Mouse (Mus musculus): ENCODE results near the gene Gm38392. TPM values are rescaled to one million over a fixed set of nuclear protein-coding genes. Genes with fewer than 3 reads are reported as not detected.

Gm38392 gene
- polyA plus RNA-seq, 1 experiment = 0.22 TPM

GRCm38 (mm10) chr3:88207451-88208100, 79.4 kb downstream of the Gm38392 start:
- TF ChIP-seq CTCF (conservative IDR thresholded peaks at IDR 0.05; ENCODE audit: insufficient read depth, insufficient read length, low read depth, low read length) = no peak
- TF ChIP-seq POLR2A (IDR thresholded peaks at IDR 0.05; ENCODE audit: low read depth, low read length) = no peak
- no peaks in the 10 kb centered on the region for H3K4me1 ChIP-seq (ENCODE audit: control insufficient read depth, insufficient read depth, low read length)
- H3K36me3 ChIP-seq (ENCODE audit: control insufficient read depth, insufficient read depth, low read length) = no peaks in the 10 kb centered on the region
- no peak overlapping the region for H3K4me3 ChIP-seq (ENCODE audit: insufficient read depth, low read depth, low read length)
- DNase-seq = no peak
- 7% methylated on average over 15 of the region's 15 CpGs for WGBS
- peaks cover 3% of the 10 kb centered on the region; the same call in 1 of the 2 replicates for H3K27me3 ChIP-seq (replicated peaks; ENCODE audit: control insufficient read depth, insufficient read depth, low read length)
- H3K27ac ChIP-seq (ENCODE audit: insufficient read depth, low read depth, low read length) = no peak overlapping the region

- WGBS = 2% methylated on average over 14 of the region's 14 CpGs
- H3K4me3 ChIP-seq (ENCODE audit: insufficient read depth, low read depth, low read length) = no peak overlapping the region
- no peak for DNase-seq
- H3K27me3 ChIP-seq (replicated peaks; ENCODE audit: control insufficient read depth, insufficient read depth, low read length) = peaks cover 3% of the 10 kb centered on the region; the same call in 1 of the 2 replicates
- no peaks in the 10 kb centered on the region for H3K36me3 ChIP-seq (ENCODE audit: control insufficient read depth, insufficient read depth, low read length)
- no peaks in the 10 kb centered on the region for H3K4me1 ChIP-seq (ENCODE audit: control insufficient read depth, insufficient read depth, low read length)
- TF ChIP-seq CTCF (conservative IDR thresholded peaks at IDR 0.05; ENCODE audit: insufficient read depth, insufficient read length, low read depth, low read length) (no peak), POLR2A (IDR thresholded peaks at IDR 0.05; ENCODE audit: low read depth, low read length) (no peak)
- H3K27ac ChIP-seq (ENCODE audit: insufficient read depth, low read depth, low read length) = no peak overlapping the region
Observed at GRCm38 (mm10) chr3:88206901-88207371, 80.1 kb downstream of the Gm38392 start.

- 17% methylated on average over 3 of the region's 3 CpGs for WGBS
- Histone ChIP-seq H3K27me3 (replicated peaks; ENCODE audit: control insufficient read depth, insufficient read depth, low read length) (peaks cover 5% of the 10 kb centered on the region), H3K4me1 (ENCODE audit: control insufficient read depth, insufficient read depth, low read length) (no peaks in the 10 kb centered on the region), H3K4me3 (ENCODE audit: insufficient read depth, low read depth, low read length) (no peak overlapping the region), H3K36me3 (ENCODE audit: control insufficient read depth, insufficient read depth, low read length) (no peaks in the 10 kb centered on the region), H3K27ac (ENCODE audit: insufficient read depth, low read depth, low read length) (no peak overlapping the region)
- TF ChIP-seq POLR2A (IDR thresholded peaks at IDR 0.05; ENCODE audit: low read depth, low read length) (no peak), CTCF (conservative IDR thresholded peaks at IDR 0.05; ENCODE audit: insufficient read depth, insufficient read length, low read depth, low read length) (no peak)
- no peak for DNase-seq
Observed at GRCm38 (mm10) chr3:88206500-88206899, 80.5 kb downstream of the Gm38392 start.

GRCm38 (mm10) chr3:88205563-88206491, 81.2 kb downstream of the Gm38392 start:
- Histone ChIP-seq H3K36me3 (ENCODE audit: control insufficient read depth, insufficient read depth, low read length) (no peaks in the 10 kb centered on the region), H3K27me3 (replicated peaks; ENCODE audit: control insufficient read depth, insufficient read depth, low read length) (peaks cover 8% of the 10 kb centered on the region), H3K4me3 (ENCODE audit: insufficient read depth, low read depth, low read length) (no peak overlapping the region), H3K4me1 (ENCODE audit: control insufficient read depth, insufficient read depth, low read length) (no peaks in the 10 kb centered on the region), H3K27ac (ENCODE audit: insufficient read depth, low read depth, low read length) (no peak overlapping the region)
- no peak for TF ChIP-seq POLR2A (IDR thresholded peaks at IDR 0.05; ENCODE audit: low read depth, low read length)
- no peak for TF ChIP-seq CTCF (conservative IDR thresholded peaks at IDR 0.05; ENCODE audit: insufficient read depth, insufficient read length, low read depth, low read length)
- WGBS = 9% methylated on average over 8 of the region's 8 CpGs
- DNase-seq = no peak

GRCm38 (mm10) chr3:88205176-88205562, 81.8 kb downstream of the Gm38392 start:
- Histone ChIP-seq H3K27ac (ENCODE audit: insufficient read depth, low read depth, low read length) (no peak overlapping the region), H3K27me3 (replicated peaks; ENCODE audit: control insufficient read depth, insufficient read depth, low read length) (peaks cover 11% of the 10 kb centered on the region), H3K4me1 (ENCODE audit: control insufficient read depth, insufficient read depth, low read length) (no peaks in the 10 kb centered on the region), H3K4me3 (ENCODE audit: insufficient read depth, low read depth, low read length) (no peak overlapping the region), H3K36me3 (ENCODE audit: control insufficient read depth, insufficient read depth, low read length) (no peaks in the 10 kb centered on the region)
- 12% methylated on average over 4 of the region's 4 CpGs for WGBS
- TF ChIP-seq POLR2A (IDR thresholded peaks at IDR 0.05; ENCODE audit: low read depth, low read length) (no peak), CTCF (conservative IDR thresholded peaks at IDR 0.05; ENCODE audit: insufficient read depth, insufficient read length, low read depth, low read length) (no peak)
- DNase-seq = no peak

- DNase-seq = no peak
- Histone ChIP-seq H3K4me3 (ENCODE audit: insufficient read depth, low read depth, low read length) (no peak overlapping the region), H3K36me3 (ENCODE audit: control insufficient read depth, insufficient read depth, low read length) (no peaks in the 10 kb centered on the region), H3K27ac (ENCODE audit: insufficient read depth, low read depth, low read length) (no peak overlapping the region), H3K27me3 (replicated peaks; ENCODE audit: control insufficient read depth, insufficient read depth, low read length) (peaks cover 14% of the 10 kb centered on the region), H3K4me1 (ENCODE audit: control insufficient read depth, insufficient read depth, low read length) (no peaks in the 10 kb centered on the region)
- 30% methylated on average over 1 of the region's 1 CpGs for WGBS
- no peak for TF ChIP-seq POLR2A (IDR thresholded peaks at IDR 0.05; ENCODE audit: low read depth, low read length)
- TF ChIP-seq CTCF (conservative IDR thresholded peaks at IDR 0.05; ENCODE audit: insufficient read depth, insufficient read length, low read depth, low read length) = no peak
Observed at GRCm38 (mm10) chr3:88204751-88205150, 82.3 kb downstream of the Gm38392 start.

All from kidney, adult 2 months (tissue).